Mouse (Mus musculus) thymus, adult 2 months (tissue): ENCODE measurements around the gene Mtm1.

Experiments used
- CTCF ChIP-seq: fragments of 200-500 bp; IDR thresholded peaks from 2 replicates; pipeline ENCODE4 v1.5.1; 2012; ENCODE audit warnings: mild to moderate bottlenecking, control low read depth, low read length, moderate library complexity, borderline replicate concordance; ENCODE audit not compliant: control insufficient read depth, poor library complexity, insufficient read depth; ENCODE audit errors: extremely low read depth
- POLR2A ChIP-seq: fragments of 200-500 bp; IDR thresholded peaks from 2 replicates; pipeline ENCODE4 v1.6.1; 2012; ENCODE audit warnings: mild to moderate bottlenecking, low read length, control low read depth, moderate library complexity; ENCODE audit not compliant: control insufficient read depth, poor library complexity, insufficient read depth; ENCODE audit errors: extremely low read depth

GRCm38 (mm10) chrX:71181526-71181925 lies 29.0 kb upstream of the Mtm1 start:
- no peak for TF ChIP-seq CTCF
- TF ChIP-seq POLR2A, result no peak
